Comparison of ENCODE assay signal across 10 mouse cellular contexts in genomic region chrX:73823747-73824146, GRCm38 (mm10). TPM values are rescaled to one million over a fixed set of nuclear protein-coding genes. Genes with fewer than 3 reads are reported as not detected.
DNase-seq lines count a peak whose midpoint lies in the region; ATAC-seq and TF ChIP-seq lines count a peak whose summit lies in the region.
"Had no signal": no experiment of that assay in that cellular context is flagged by ENCODE, and none has a peak within 500 bp of the region (broad histone marks: within the 10 kb centered on the region; RNA-seq: fewer than 3 reads in every experiment).

No protein-coding gene starts in this region.

- no peak overlapping the region for H3K9ac ChIP-seq in heart, embryonic 14.5 days (ENCODE audit: low read length)
- H3K9ac ChIP-seq in embryonic facial prominence, embryonic 15.5 days = no peak overlapping the region
- H3K9ac ChIP-seq in limb, embryonic 13.5 days = peak overlapping the region; percentile 83

- no peak for TF ChIP-seq POLR2A in bone marrow, adult 2 months (IDR thresholded peaks at IDR 0.05; ENCODE audit: borderline replicate concordance, control insufficient read depth, low read depth, low read length)

- intact Hi-C loops in heart, postnatal 14 days (cut with DNase I) = no loop called here
- intact Hi-C loops in left cerebral cortex, postnatal 4 days (cut with DNase I) = no loop called here

- TF ChIP-seq CTCF in bone marrow, adult 2 months (IDR thresholded peaks at IDR 0.05; ENCODE audit: control insufficient read depth, insufficient read depth, low read length) = no peak

- WGBS in heart, embryonic 14.5 days = 14% methylated on average over 17 of the region's 17 CpGs
- 49% methylated on average over 17 of the region's 17 CpGs for WGBS in bone marrow, adult 2 months
- WGBS in embryonic facial prominence, embryonic 15.5 days = 17% methylated on average over 17 of the region's 17 CpGs
- WGBS in limb, embryonic 13.5 days = 18% methylated on average over 17 of the region's 17 CpGs

- no peak for ATAC-seq in heart, embryonic 14.5 days (ENCODE audit: insufficient number of reproducible peaks, insufficient read depth, low FRiP score, low read depth)
- ATAC-seq in embryonic facial prominence, embryonic 15.5 days (ENCODE audit: insufficient number of reproducible peaks, low FRiP score, low TSS enrichment, low read depth) = no peak
- 0 out of 2 replicates have a peak, but pooled peaks have one; percentile 37 for ATAC-seq in limb, embryonic 13.5 days (ENCODE audit: low FRiP score, low read depth)

- no peaks in the 10 kb centered on the region for H3K9me3 ChIP-seq in heart, embryonic 14.5 days (ENCODE audit: control insufficient read depth, low read length)
- no peaks in the 10 kb centered on the region for H3K9me3 ChIP-seq in embryonic facial prominence, embryonic 15.5 days (replicated peaks)
- H3K9me3 ChIP-seq in limb, embryonic 13.5 days = no peaks in the 10 kb centered on the region
- H3K9me3 ChIP-seq: G1E had no signal

- no peaks in the 10 kb centered on the region for H3K36me3 ChIP-seq in heart, embryonic 14.5 days (ENCODE audit: control insufficient read depth, insufficient read depth, low read length)
- no peaks in the 10 kb centered on the region for H3K36me3 ChIP-seq in embryonic facial prominence, embryonic 15.5 days
- no peaks in the 10 kb centered on the region for H3K36me3 ChIP-seq in limb, embryonic 13.5 days
- H3K36me3 ChIP-seq: G1E had no signal

- peaks cover 21% of the 10 kb centered on the region for H3K27me3 ChIP-seq in heart, embryonic 14.5 days (ENCODE audit: control insufficient read depth, insufficient read depth, low read length)
- peaks cover 8% of the 10 kb centered on the region for H3K27me3 ChIP-seq in embryonic facial prominence, embryonic 15.5 days
- H3K27me3 ChIP-seq in limb, embryonic 13.5 days = peaks cover 33% of the 10 kb centered on the region

- H3K27ac ChIP-seq in heart, embryonic 14.5 days (replicated peaks in 1 of 2; ENCODE audit: control insufficient read depth in 1 of 2, insufficient read depth in 1 of 2, low read depth in 2 of 2, low read length in 2 of 2) = no peak overlapping the region
- H3K27ac ChIP-seq in bone marrow, adult 2 months (ENCODE audit: control insufficient read depth, insufficient read depth, low read depth, low read length, poor library complexity) = no peak overlapping the region
- no peak overlapping the region for H3K27ac ChIP-seq in embryonic facial prominence, embryonic 15.5 days (replicated peaks)
- no peak overlapping the region for H3K27ac ChIP-seq in limb, embryonic 13.5 days

- H3K4me1 ChIP-seq in heart, embryonic 14.5 days (ENCODE audit: control insufficient read depth in 2 of 2, insufficient read depth in 2 of 2, low read length in 2 of 2) = peaks cover 0 to 2% of the 10 kb centered on the region in 2 experiments; a peak in 1 of 4 replicates
- H3K4me1 ChIP-seq in bone marrow, adult 2 months (ENCODE audit: control insufficient read depth, insufficient read depth, low read length) = no peaks in the 10 kb centered on the region
- H3K4me1 ChIP-seq in embryonic facial prominence, embryonic 15.5 days = 0 out of 2 replicates have a peak, but pooled peaks cover 3% of the 10 kb centered on the region
- H3K4me1 ChIP-seq in limb, embryonic 13.5 days = 0 out of 2 replicates have a peak, but pooled peaks cover 4% of the 10 kb centered on the region

- H3K4me2 ChIP-seq in heart, embryonic 14.5 days (ENCODE audit: low read length) = peak overlapping the region; percentile 83
- peak overlapping the region; percentile 68 for H3K4me2 ChIP-seq in embryonic facial prominence, embryonic 15.5 days (replicated peaks)
- peak overlapping the region; percentile 74 for H3K4me2 ChIP-seq in limb, embryonic 13.5 days (replicated peaks)

- no peak for DNase-seq in heart, postnatal 14 days
- DNase-seq in ovary, postnatal 10 days (ENCODE audit: low spot score) = no peak
- DNase-seq in left cerebral cortex, postnatal 4 days = no peak
- no peak for DNase-seq in lung, adult 18-20 months

- H3K4me3 ChIP-seq in heart, embryonic 14.5 days (ENCODE audit: control insufficient read depth in 1 of 2, insufficient read depth in 1 of 2, low read depth in 1 of 2, low read length in 2 of 2) = peak overlapping the region; percentile 59 to 66
- peak overlapping the region; percentile 27 for H3K4me3 ChIP-seq in bone marrow, adult 2 months (replicated peaks; ENCODE audit: control insufficient read depth, low read depth, low read length)
- peak overlapping the region; percentile 61 for H3K4me3 ChIP-seq in embryonic facial prominence, embryonic 15.5 days (replicated peaks)
- peak overlapping the region; percentile 63 for H3K4me3 ChIP-seq in limb, embryonic 13.5 days

RNA-seq across cellular contexts. Expression of gene Pdzd4, which starts 1.0 kb away (rescaled TPM):
- 0.40 and 0.42 TPM in 2 replicates for polyA plus RNA-seq in heart, embryonic 14.5 days (2014; fragmentation: Nextera tagmentation; extraction: Ambion mirVana)
- 1 to 10 TPM; 2.0 to 2.1 TPM for total RNA-seq in heart, postnatal 14 days (2021)
- 2.2 and 4.7 TPM in 2 replicates for polyA plus RNA-seq in bone marrow, adult 2 months (2011; ENCODE audit: insufficient read depth, insufficient read length, low replicate concordance, missing spikeins)
- 1.3 TPM in 2 replicates for polyA plus RNA-seq in embryonic facial prominence, embryonic 15.5 days (2015; fragmentation: Nextera tagmentation; extraction: Ambion mirVana)
- polyA plus RNA-seq in limb, embryonic 13.5 days (2015; fragmentation: Nextera tagmentation; extraction: Ambion mirVana) = 1.2 and 1.6 TPM in 2 replicates
- 100 to 1,000 TPM; 174 to 186 TPM for total RNA-seq in left cerebral cortex, postnatal 4 days (2021)

RNA-seq across cellular contexts. Expression of gene Ssr4, which starts 36.9 kb away (rescaled TPM):
- 186 and 206 TPM in 2 replicates for polyA plus RNA-seq in heart, embryonic 14.5 days (2014; fragmentation: Nextera tagmentation; extraction: Ambion mirVana)
- 10 to 100 TPM; 82.1 to 83.9 TPM for total RNA-seq in heart, postnatal 14 days (2021)
- polyA plus RNA-seq in bone marrow, adult 2 months (2011; ENCODE audit: insufficient read depth, insufficient read length, low replicate concordance, missing spikeins) = 47.8 and 107 TPM in 2 replicates
- 221 and 235 TPM in 2 replicates for polyA plus RNA-seq in embryonic facial prominence, embryonic 15.5 days (2015; fragmentation: Nextera tagmentation; extraction: Ambion mirVana)
- 182 TPM in 2 replicates for polyA plus RNA-seq in limb, embryonic 13.5 days (2015; fragmentation: Nextera tagmentation; extraction: Ambion mirVana)
- total RNA-seq in left cerebral cortex, postnatal 4 days (2021) = 100 to 1,000 TPM; 100 to 104 TPM

RNA-seq across cellular contexts. Expression of gene Idh3g, which starts 37.0 kb away (rescaled TPM):
- polyA plus RNA-seq in heart, embryonic 14.5 days (2014; fragmentation: Nextera tagmentation; extraction: Ambion mirVana) = 498 and 508 TPM in 2 replicates
- total RNA-seq in heart, postnatal 14 days (2021) = 100 to 1,000 TPM; 582 to 586 TPM
- polyA plus RNA-seq in bone marrow, adult 2 months (2011; ENCODE audit: insufficient read depth, insufficient read length, low replicate concordance, missing spikeins) = 56.6 and 111 TPM in 2 replicates
- polyA plus RNA-seq in embryonic facial prominence, embryonic 15.5 days (2015; fragmentation: Nextera tagmentation; extraction: Ambion mirVana) = 193 and 199 TPM in 2 replicates
- 200 and 206 TPM in 2 replicates for polyA plus RNA-seq in limb, embryonic 13.5 days (2015; fragmentation: Nextera tagmentation; extraction: Ambion mirVana)
- 100 to 1,000 TPM; 118 to 127 TPM for total RNA-seq in left cerebral cortex, postnatal 4 days (2021)

RNA-seq across cellular contexts. Expression of gene Srpk3, which starts 49.5 kb away (rescaled TPM):
- 76.5 and 79.5 TPM in 2 replicates for polyA plus RNA-seq in heart, embryonic 14.5 days (2014; fragmentation: Nextera tagmentation; extraction: Ambion mirVana)
- total RNA-seq in heart, postnatal 14 days (2021) = 10 to 100 TPM; 23.9 to 29.3 TPM
- 26.5 and 49.6 TPM in 2 replicates for polyA plus RNA-seq in bone marrow, adult 2 months (2011; ENCODE audit: insufficient read depth, insufficient read length, low replicate concordance, missing spikeins)
- 35.3 and 49.9 TPM in 2 replicates for polyA plus RNA-seq in embryonic facial prominence, embryonic 15.5 days (2015; fragmentation: Nextera tagmentation; extraction: Ambion mirVana)
- 23.8 and 25.7 TPM in 2 replicates for polyA plus RNA-seq in limb, embryonic 13.5 days (2015; fragmentation: Nextera tagmentation; extraction: Ambion mirVana)
- total RNA-seq in left cerebral cortex, postnatal 4 days (2021) = 1 to 10 TPM; 1.0 to 1.1 TPM
- total RNA-seq: hematopoietic stem cell, adult 5-6 weeks had no signal
- polyA plus RNA-seq: G1E had no signal
